Mouse (Mus musculus): ENCODE results near the gene Ubc.

Gene Ubc

DNA sequence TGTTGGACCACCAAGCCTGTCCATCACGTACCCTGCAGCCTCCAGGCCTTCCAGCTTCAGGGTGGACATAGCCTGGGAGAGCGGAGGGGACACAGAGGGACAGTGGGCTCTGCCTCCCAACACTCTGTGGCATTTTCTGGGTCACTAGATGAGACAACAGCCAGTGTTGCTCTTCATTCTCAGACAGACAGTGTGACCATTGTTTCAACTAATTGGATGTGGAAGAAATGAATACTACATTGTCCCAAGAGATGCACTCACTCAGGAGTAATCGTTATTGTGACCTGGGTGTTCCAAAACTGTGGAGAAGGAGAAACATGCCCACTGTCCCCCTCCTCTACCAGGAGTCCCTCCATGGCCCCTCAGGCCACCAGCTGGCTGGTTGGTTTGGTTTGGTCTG lies 40.6 kb downstream of the Ubc start:
- DNase-seq (ENCODE audit: low spot score in 2 of 2), result no peak

DNA sequence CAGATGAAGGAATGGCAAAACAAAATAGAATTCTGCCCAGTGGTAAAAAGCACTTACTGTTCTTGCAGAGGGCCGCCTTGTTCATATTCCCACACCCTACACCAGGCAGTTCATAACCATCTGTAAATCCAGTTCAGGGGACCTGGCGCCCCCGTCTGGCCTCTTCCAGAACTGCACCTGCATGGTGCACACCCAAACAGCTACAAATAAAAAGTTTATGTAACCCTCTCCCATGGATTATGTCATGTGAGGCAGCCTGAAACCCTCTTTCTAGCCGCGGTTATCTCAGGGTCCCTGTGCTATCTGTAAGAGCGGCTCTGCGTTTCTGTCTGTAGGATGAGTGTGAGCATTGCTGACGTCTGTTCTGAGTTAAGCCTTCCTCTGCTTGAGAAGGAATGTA lies 41.5 kb downstream of the Ubc start:
- DNase-seq (ENCODE audit: low spot score in 2 of 2), result peak in 1 of 2 experiments; percentile 62

DNA sequence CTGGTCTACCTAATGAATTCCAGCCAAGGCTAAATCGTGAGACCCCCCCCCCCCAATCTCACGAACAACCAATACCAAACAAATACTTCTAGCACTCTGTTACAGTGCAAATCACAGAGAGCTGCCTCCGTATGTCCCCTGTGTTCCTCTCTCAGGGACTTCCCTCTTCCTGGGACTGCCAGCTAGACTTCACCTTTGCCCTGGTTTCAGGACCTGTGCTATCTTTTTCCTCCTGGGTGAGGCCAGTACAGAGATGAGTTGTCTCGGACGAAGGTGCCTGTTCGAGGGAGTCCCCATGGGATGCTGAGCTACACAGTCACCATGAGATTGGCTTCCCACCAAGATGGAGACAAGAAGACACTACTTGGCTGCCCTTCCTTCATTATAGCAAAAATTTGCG lies 41.9 kb downstream of the Ubc start:
- no peak for DNase-seq (ENCODE audit: low spot score in 2 of 2)

- DNase-seq (ENCODE audit: low spot score in 2 of 2), result no peak
Measured at GRCm38 (mm10) chr5:125344296-125344695, 45.7 kb downstream of the Ubc start.

- no peak for DNase-seq (ENCODE audit: low spot score in 2 of 2)
Measured at GRCm38 (mm10) chr5:125341459-125342090, 48.4 kb downstream of the Ubc start.

DNA sequence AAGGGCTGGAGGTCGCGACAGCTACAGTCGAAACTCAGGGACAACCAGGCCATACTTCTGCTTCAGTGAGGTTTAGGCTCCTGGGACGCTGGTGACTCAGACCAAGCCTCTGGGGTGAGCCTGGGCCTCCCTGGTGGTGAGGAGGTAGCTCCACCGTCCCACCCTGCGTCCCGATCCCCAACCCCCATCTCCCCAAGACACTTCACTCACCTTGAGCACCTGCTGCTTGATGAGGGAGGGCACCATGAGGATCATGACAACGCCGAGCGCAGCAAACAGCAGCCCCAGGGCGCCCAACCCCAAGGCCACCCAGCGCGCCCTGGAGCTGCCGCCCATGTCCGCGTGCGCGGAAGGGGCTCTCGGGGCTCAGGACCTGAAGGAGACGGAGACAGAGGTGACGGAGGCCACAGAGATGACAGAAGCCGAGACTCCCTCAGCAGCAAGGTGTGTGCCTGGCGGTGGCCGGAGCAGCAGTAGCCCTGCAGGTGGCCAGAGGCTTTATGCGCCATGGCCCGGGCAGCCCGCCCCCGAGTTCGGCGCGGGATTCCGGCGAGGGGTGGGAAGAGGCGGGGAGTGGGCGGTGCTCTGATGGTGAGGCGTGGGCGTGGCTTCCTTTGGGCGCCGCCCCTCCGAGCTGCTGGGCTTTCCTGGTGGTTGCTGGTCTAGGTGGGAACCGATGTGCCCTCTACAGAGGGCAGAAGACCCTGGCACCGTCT lies 49.3 kb downstream of the Ubc start, which contains the start of gene Scarb1:
TSS of gene Scarb1 (minus strand) at position 548 of the 716 bp plus-strand sequence.
- peak; percentile 66 to 83 for DNase-seq (ENCODE audit: low spot score in 2 of 2)

DNA sequence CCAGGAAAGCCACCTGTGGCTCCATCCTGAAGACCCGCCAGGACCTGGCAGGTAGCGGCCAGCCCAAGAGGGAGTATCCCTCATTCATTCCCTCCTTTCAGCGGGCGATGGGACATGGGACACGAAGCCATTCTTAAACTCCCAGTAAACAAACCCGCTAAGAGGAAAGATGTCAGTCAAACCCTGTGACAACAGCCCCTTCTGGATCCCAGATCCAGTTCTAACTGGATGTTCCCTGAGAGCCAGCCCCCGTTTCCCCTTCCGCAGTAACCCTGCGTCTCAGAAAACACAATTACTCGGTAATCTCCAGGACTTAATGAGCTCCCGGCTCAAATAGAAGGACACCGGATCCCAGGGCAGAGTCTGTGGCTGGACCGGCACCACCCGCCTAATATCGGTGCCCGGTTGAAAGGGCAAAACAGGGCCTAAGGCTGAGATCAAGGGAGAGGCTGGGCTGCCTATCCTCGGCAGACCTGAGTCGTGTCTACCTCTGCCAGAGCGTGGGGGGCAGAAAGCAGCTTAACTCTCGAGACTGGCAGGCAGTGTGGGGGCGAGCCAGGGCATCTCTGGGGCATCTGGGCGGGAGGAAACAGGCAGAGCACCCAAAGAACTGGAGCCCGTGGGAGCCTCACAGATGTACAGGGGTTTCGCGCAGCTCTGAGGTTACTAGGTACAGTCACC lies 50.0 kb downstream of the Ubc start:
- no peak for DNase-seq (ENCODE audit: low spot score in 2 of 2)

GRCm38 (mm10) chr5:125339108-125339751 lies 50.8 kb downstream of the Ubc start:
- DNase-seq (ENCODE audit: low spot score in 2 of 2), result no peak

DNA sequence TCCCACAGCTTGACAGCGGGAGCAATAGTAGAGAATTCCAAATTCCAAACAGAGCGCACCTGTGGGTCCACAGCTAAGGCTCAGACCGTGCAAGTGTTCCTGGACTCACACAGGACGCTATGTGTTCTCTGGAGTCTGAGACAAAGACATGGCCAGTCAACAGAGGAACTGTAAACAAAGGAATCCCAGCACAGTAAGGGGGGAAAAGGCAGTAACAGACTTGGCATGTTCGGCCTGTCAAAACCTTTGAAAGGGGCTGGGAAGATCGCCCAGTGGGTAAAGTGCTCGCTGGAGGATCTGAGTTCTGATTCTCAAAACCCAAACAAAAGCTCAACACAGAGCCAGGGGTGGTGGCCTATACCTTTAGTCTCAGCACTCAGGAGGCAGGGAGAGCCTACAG lies 52.5 kb downstream of the Ubc start:
- DNase-seq (ENCODE audit: low spot score in 2 of 2), result no peak

DNA sequence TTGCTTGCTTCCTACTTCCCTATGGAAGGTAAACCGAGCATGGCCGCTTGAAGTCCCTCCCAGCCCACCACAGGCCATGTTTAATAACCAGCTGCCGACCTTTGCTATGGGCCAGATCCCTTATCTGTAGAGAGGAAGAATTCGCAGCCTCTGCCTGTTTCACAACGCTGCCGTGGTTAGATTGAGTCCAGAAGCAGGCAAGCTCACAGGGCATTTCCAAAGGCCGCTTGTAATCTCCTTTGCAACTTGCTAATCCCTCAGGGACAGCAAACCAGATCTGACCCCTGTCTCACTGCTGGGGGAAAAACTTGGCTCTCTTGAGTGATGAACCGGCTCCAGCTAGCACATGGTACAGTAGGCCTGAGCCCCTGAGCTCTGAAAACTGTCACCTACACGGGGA lies 53.0 kb downstream of the Ubc start:
- DNase-seq (ENCODE audit: low spot score in 2 of 2), result no peak
